Mouse (Mus musculus) midbrain, embryonic 14.5 days (tissue): ENCODE data around the gene Cactin. TPM values are rescaled to one million over a fixed set of nuclear protein-coding genes. Genes with fewer than 3 reads are reported as not detected.

ENCODE experiments used
- ATAC-seq: fragments of 200-750 bp; cut with Nextera tagmentation; 2 replicates; pipeline ENCODE4 v1.8.0; 2017; ENCODE audit warnings: moderate number of reproducible peaks, moderate library complexity; ENCODE audit not compliant: low FRiP score, low TSS enrichment
- DNase-seq: peaks from one replicate; pipeline ENCODE4 v3.0.0-alpha.2; 2015
- H3K27ac ChIP-seq: fragments of 300-500 bp; sonication (generic); replicated peaks from 2 replicates; pipeline ENCODE4 v1.5.1; 2014; ENCODE audit warnings: mild to moderate bottlenecking, low read depth, low read length, moderate library complexity
- H3K27me3 ChIP-seq: fragments of 300-500 bp; sonication (generic); 2 replicates; pipeline ENCODE4 v1.6.1; 2014; ENCODE audit warnings: low read length, control low read depth, mixed read lengths; ENCODE audit not compliant: control insufficient read depth, insufficient read depth
- H3K36me3 ChIP-seq: fragments of 300-500 bp; sonication (generic); 2 replicates; pipeline ENCODE4 v1.6.1; 2014; ENCODE audit warnings: low read length, control low read depth; ENCODE audit not compliant: control insufficient read depth, insufficient read depth
- H3K4me1 ChIP-seq: fragments of 300-500 bp; sonication (generic); 2 replicates; pipeline ENCODE4 v1.6.1; 2014; ENCODE audit warnings: mild to moderate bottlenecking, antibody characterized with exemption, low read length, control low read depth; ENCODE audit not compliant: control insufficient read depth, insufficient read depth
- H3K4me2 ChIP-seq: fragments of 300-500 bp; sonication (generic); 2 replicates; pipeline ENCODE4 v1.6.1; 2014; ENCODE audit warnings: mild to moderate bottlenecking, low read length, moderate library complexity
- H3K4me3 ChIP-seq: fragments of 300-500 bp; sonication (generic); replicated peaks from 2 replicates; pipeline ENCODE4 v1.5.1; 2014; ENCODE audit warnings: low read depth, low read length
- H3K9ac ChIP-seq: fragments of 300-500 bp; sonication (generic); replicated peaks from 2 replicates; pipeline ENCODE4 v1.6.1; 2014; ENCODE audit warnings: mild to moderate bottlenecking, low read length, moderate library complexity
- H3K9me3 ChIP-seq: fragments of 300-500 bp; sonication (generic); 2 replicates; pipeline ENCODE4 v1.6.1; 2016; ENCODE audit warnings: low read length, control low read depth, mixed read lengths; ENCODE audit not compliant: control insufficient read depth
- WGBS: fragments of 180-500 bp; shearing (Covaris S2); extraction: QIAGEN DNeasy Blood & Tissue Kit; methylation state at CpG from one replicate; pipeline ENCODE4 v1.1.7; 2014; 5-methylcytosine and 5-hydroxymethylcytosine counted together
- polyA plus RNA-seq: library from polyadenylated mRNA; unstranded; fragments of >200 nt; fragmentation: Nextera tagmentation; extraction: Ambion mirVana; gene quantifications from 2 replicates; pipeline ENCODE4 v1.2.1, GENCODE M21; 2014

The Cactin gene
- polyA plus RNA-seq, 1 experiment from 2014 or later = 22.8 TPM

DNA sequence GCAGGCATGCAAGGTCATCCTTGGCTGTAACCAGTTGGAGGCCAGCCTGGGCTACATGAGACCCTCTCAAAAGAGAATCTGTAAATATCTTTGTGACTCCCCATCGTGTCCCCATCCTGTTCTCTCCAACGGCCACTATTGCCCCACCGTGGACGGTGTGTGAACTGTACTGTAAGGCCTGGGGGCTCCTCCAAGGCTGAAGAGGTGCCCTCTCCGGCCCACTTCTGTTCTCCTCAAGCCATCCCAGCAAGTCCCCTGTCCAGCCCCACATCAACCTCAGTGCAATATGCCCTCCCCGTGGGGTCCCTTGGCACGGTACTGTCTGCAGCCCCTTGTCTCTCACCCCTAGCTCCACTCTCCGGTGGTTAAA lies 1.6 kb upstream of the Cactin start:
- H3K9ac ChIP-seq = peak overlapping the region; percentile 27; the same call in 1 of the 2 replicates
- peak overlapping the region; percentile 93 for H3K4me3 ChIP-seq
- H3K4me2 ChIP-seq = peak overlapping the region; percentile 79
- peaks cover 15% of the 10 kb centered on the region for H3K4me1 ChIP-seq
- no peaks in the 10 kb centered on the region for H3K9me3 ChIP-seq
- no peak for ATAC-seq
- peak overlapping the region; percentile 94 for H3K27ac ChIP-seq
- H3K27me3 ChIP-seq = no peaks in the 10 kb centered on the region
- DNase-seq = no peak
- H3K36me3 ChIP-seq = peaks cover 62% of the 10 kb centered on the region
- 44% methylated on average over 8 of the region's 8 CpGs for WGBS

DNA sequence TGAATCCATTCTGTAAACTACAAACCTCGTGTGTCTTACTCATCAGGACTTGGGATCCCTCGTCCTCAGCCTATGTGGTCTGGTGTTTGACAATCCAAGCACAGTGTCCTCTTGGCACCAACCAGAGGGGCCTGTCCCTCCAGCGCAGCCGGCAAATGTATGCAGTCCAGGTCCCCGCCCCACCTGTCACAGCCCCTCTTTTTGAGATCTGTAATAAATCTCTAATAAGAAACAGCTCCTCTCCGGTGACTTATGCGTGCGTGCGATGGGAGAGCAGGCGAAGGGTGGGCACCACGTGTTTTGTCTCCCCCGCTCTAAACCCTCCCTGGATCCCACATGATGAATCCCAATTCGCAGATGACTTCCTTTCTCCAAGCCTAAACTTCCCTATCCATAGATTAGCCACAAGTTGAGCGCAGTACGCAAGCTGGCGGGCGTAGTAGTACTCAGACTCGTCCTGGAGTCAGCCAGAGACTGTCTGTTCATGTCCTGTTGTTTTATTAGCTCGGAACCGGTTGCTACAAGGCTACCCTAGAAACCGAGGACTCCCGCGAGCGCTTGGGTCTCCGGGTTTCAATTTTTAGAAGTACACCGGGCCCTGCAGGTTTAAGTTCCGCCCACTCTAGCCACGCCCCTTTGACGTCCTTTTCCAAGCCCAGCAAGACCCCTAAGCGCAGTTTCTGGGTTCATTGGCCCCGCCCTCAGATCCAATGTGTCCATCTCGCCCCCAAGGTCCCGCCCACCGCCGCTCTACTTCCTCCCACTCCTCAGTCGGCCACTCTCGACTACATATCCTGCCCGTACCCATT lies 958 bp upstream of the Cactin start:
- ATAC-seq = no peak
- Histone ChIP-seq H3K27ac (peak overlapping the region; percentile 94), H3K36me3 (peaks cover 62% of the 10 kb centered on the region), H3K4me3 (peak overlapping the region; percentile 93), H3K9me3 (no peaks in the 10 kb centered on the region), H3K27me3 (no peaks in the 10 kb centered on the region), H3K4me2 (peak overlapping the region; percentile 79), H3K4me1 (peaks cover 15% of the 10 kb centered on the region), H3K9ac (peak overlapping the region; percentile 27; the same call in 1 of the 2 replicates)
- peak; percentile 97 for DNase-seq
- 1% methylated on average over 38 of the region's 38 CpGs for WGBS

- WGBS = 4% methylated on average over 20 of the region's 20 CpGs
- no peaks in the 10 kb centered on the region for H3K27me3 ChIP-seq
- H3K27ac ChIP-seq = peak overlapping the region; percentile 94
- peaks cover 62% of the 10 kb centered on the region for H3K36me3 ChIP-seq
- ATAC-seq (0 out of 2 replicates have a peak, but pooled peaks have one; percentile 0), DNase-seq (no peak)
- H3K9ac ChIP-seq = peak overlapping the region; percentile 76
- H3K4me1 ChIP-seq = peaks cover 15% of the 10 kb centered on the region
- H3K4me3 ChIP-seq = peak overlapping the region; percentile 93
- H3K4me2 ChIP-seq = peak overlapping the region; percentile 79
- no peaks in the 10 kb centered on the region for H3K9me3 ChIP-seq
These were observed 533 bp downstream of the Cactin start for GRCm38 (mm10) chr10:81321436-81321835.

DNA sequence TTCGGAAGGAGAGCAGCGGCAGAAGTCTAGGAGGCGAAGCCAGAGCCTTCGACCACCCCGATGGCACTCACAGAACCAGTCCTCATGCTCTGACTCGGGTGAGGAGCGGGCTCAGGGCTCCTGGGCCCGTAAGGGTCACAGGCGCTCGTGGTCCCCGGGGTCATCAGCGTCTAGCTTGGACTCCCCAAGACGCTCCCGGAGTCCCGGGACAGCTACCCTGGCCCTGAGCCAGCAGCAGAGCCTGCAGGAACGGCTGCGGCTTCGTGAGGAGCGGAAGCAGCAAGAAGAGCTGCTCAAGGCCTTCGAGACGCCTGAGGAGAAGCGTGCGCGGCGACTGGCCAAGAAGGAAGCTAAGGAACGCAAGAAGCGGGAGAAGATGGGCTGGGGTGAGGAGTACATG lies 1.5 kb downstream of the Cactin start:
- Histone ChIP-seq H3K27me3 (no peaks in the 10 kb centered on the region), H3K4me3 (peak overlapping the region; percentile 93; the same call in 1 of the 2 replicates), H3K9ac (no peak overlapping the region), H3K27ac (no peak overlapping the region), H3K4me2 (no peak overlapping the region), H3K9me3 (no peaks in the 10 kb centered on the region), H3K4me1 (peaks cover 15% of the 10 kb centered on the region), H3K36me3 (peaks cover 61% of the 10 kb centered on the region)
- DNase-seq (no peak), ATAC-seq (no peak)
- WGBS = 93% methylated on average over 27 of the region's 27 CpGs

GRCm38 (mm10) chr10:81323141-81323775 lies 2.4 kb downstream of the Cactin start:
- WGBS = 92% methylated on average over 23 of the region's 23 CpGs
- no peak overlapping the region for H3K27ac ChIP-seq
- H3K36me3 ChIP-seq = peaks cover 60% of the 10 kb centered on the region

GRCm38 (mm10) chr10:81323791-81324530 lies 3.1 kb downstream of the Cactin start:
- DNase-seq (no peak), ATAC-seq (no peak)
- peaks cover 15% of the 10 kb centered on the region for H3K4me1 ChIP-seq
- no peaks in the 10 kb centered on the region for H3K9me3 ChIP-seq
- peaks cover 58% of the 10 kb centered on the region for H3K36me3 ChIP-seq
- WGBS = 94% methylated on average over 18 of the region's 18 CpGs
- H3K4me3 ChIP-seq = no peak overlapping the region
- H3K4me2 ChIP-seq = no peak overlapping the region
- H3K9ac ChIP-seq = no peak overlapping the region
- H3K27me3 ChIP-seq = no peaks in the 10 kb centered on the region
- no peak overlapping the region for H3K27ac ChIP-seq

More at GRCm38 (mm10) chr10:81323141-81323775, 2.4 kb downstream of the Cactin start:
- H3K9me3 ChIP-seq = no peaks in the 10 kb centered on the region
- no peak overlapping the region for H3K9ac ChIP-seq
- no peak overlapping the region for H3K4me2 ChIP-seq
- H3K27me3 ChIP-seq = no peaks in the 10 kb centered on the region
- no peak for ATAC-seq
- no peak overlapping the region for H3K4me3 ChIP-seq
- peaks cover 15% of the 10 kb centered on the region for H3K4me1 ChIP-seq
- no peak for DNase-seq

- H3K4me1 ChIP-seq = peaks cover 8% of the 10 kb centered on the region
- no peaks in the 10 kb centered on the region for H3K9me3 ChIP-seq
- no peak overlapping the region for H3K4me3 ChIP-seq
- H3K27me3 ChIP-seq = no peaks in the 10 kb centered on the region
- no peak overlapping the region for H3K27ac ChIP-seq
- no peak overlapping the region for H3K9ac ChIP-seq
- no peak overlapping the region for H3K4me2 ChIP-seq
- 94% methylated on average over 21 of the region's 21 CpGs for WGBS
- H3K36me3 ChIP-seq = peaks cover 58% of the 10 kb centered on the region
- ATAC-seq (no peak), DNase-seq (no peak)
These were observed 4.3 kb downstream of the Cactin start for GRCm38 (mm10) chr10:81325176-81325575.

DNA sequence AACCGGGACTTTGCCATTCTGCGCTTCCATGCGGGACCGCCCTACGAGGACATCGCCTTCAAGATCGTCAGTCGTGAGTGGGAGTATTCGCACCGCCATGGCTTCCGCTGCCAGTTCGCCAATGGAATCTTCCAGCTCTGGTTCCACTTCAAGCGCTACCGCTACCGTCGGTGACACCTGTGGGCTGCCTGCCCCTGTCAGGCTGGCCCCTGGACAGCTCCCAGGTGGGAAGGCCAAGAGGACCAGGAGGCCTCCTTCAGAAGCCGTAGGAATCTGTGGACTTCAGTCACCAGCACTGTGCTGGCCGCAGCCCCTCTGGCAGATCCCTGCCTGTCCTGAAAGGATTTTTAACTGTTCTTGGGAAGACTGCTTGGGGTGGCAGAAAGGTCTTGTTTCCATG lies 4.9 kb downstream of the Cactin start:
- peaks cover 58% of the 10 kb centered on the region for H3K36me3 ChIP-seq
- H3K9ac ChIP-seq = no peak overlapping the region
- no peak overlapping the region for H3K4me2 ChIP-seq
- no peaks in the 10 kb centered on the region for H3K27me3 ChIP-seq
- no peak for DNase-seq
- WGBS = 96% methylated on average over 18 of the region's 18 CpGs
- no peak overlapping the region for H3K4me3 ChIP-seq
- no peak for ATAC-seq
- peaks cover 8% of the 10 kb centered on the region for H3K4me1 ChIP-seq
- no peaks in the 10 kb centered on the region for H3K9me3 ChIP-seq
- H3K27ac ChIP-seq = no peak overlapping the region
